Mouse (Mus musculus) heart, adult 2 months (tissue): ENCODE measurements at regions not wholly inside any gene's neighbourhood (a gene's known extent, or its start where the extent isn't known, plus 50 kb on each side); places are given as distances from the start of the nearest gene placed in this dataset.

Source experiments
- DNase-seq, 2 experiments: peaks; one replicate each; pipeline ENCODE4 v3.0.0; 2021
- H3K27ac ChIP-seq: fragments of 200-600 bp; 2 replicates; pipeline ENCODE4 v1.8.1; 2022
- H3K27me3 ChIP-seq: fragments of 200-500 bp; 2 replicates; pipeline ENCODE4 v1.6.1; 2012; ENCODE audit warnings: mild to moderate bottlenecking, low read length, inconsistent platforms, mixed read lengths; ENCODE audit not compliant: control insufficient read depth, insufficient read depth
- H3K36me3 ChIP-seq: fragments of 200-500 bp; 2 replicates; pipeline ENCODE4 v1.6.1; 2012; ENCODE audit warnings: low read length, inconsistent platforms; ENCODE audit not compliant: control insufficient read depth, insufficient read depth
- H3K4me1 ChIP-seq: fragments of 200-500 bp; 2 replicates; pipeline ENCODE4 v1.6.1; 2011; ENCODE audit warnings: low read length; ENCODE audit not compliant: control insufficient read depth, insufficient read depth
- H3K4me3 ChIP-seq: fragments of 200-600 bp; 2 replicates; pipeline ENCODE4 v1.8.1; 2022
- H3K79me2 ChIP-seq: fragments of 200-500 bp; replicated peaks from 2 replicates; pipeline ENCODE4 v1.6.1; 2012; ENCODE audit warnings: mild to moderate bottlenecking, inconsistent platforms, low read length, moderate library complexity, mixed read lengths; ENCODE audit not compliant: control insufficient read depth, insufficient read depth
- H3K9ac ChIP-seq: fragments of 200-500 bp; 2 replicates; pipeline ENCODE4 v1.6.1; 2012; ENCODE audit warnings: low read depth, mild to moderate bottlenecking, control low read depth, inconsistent platforms, low read length, mixed read lengths
- CTCF ChIP-seq: fragments of 200-600 bp; IDR thresholded peaks from 2 replicates; pipeline ENCODE4 v1.8.1; 2022; ENCODE audit warnings: antibody characterized with exemption, mild to moderate bottlenecking, moderate library complexity
- EP300 ChIP-seq: fragments of 200-500 bp; IDR thresholded peaks from 2 replicates; pipeline ENCODE4 v1.6.1; 2011; ENCODE audit warnings: low read depth, low read length, control low read depth; ENCODE audit not compliant: insufficient read depth
- POLR2A ChIP-seq: fragments of 200-500 bp; IDR thresholded peaks from 2 replicates; pipeline ENCODE4 v1.6.1; 2011; ENCODE audit warnings: mild to moderate bottlenecking, low read depth, low read length, control low read depth; ENCODE audit not compliant: insufficient read depth
- WGBS: fragments of 180-500 bp; shearing (Covaris S2); methylation state at CpG from one replicate; pipeline ENCODE4 v1.1.7; 2018; 5-methylcytosine and 5-hydroxymethylcytosine counted together
- intact Hi-C: fragments of 180-260 bp; cut with DNase I; formaldehyde crosslinking; loops from one replicate; pipeline ENCODE4 v1.15.1; 2025

DNA sequence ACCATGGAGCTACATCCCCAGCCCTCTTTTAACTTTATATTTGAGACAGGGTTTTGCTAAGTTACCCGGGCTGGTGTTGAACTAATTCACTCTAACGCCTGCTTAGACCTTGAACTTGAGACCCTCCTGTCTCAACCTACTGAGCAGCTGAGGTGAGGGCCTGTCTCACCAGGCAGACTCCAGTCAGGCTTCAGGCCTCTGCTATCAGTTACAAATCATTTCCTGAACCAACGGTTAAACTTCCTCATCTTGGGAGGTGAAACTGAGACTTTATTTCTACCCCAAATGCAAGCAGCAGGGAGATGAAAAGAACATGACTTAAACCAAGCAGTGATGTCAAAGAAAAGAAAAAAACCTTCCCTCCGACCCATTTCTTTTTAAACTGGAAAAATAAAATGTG, 183.5 kb downstream of the Sox4 start:
- intact Hi-C loops: loop anchor here (5.0 kb wide), 1 partner anchor 182 kb away; the partner anchor contains the start of gene Sox4
- H3K79me2 ChIP-seq: no peaks in the 10 kb centered on the region

DNA sequence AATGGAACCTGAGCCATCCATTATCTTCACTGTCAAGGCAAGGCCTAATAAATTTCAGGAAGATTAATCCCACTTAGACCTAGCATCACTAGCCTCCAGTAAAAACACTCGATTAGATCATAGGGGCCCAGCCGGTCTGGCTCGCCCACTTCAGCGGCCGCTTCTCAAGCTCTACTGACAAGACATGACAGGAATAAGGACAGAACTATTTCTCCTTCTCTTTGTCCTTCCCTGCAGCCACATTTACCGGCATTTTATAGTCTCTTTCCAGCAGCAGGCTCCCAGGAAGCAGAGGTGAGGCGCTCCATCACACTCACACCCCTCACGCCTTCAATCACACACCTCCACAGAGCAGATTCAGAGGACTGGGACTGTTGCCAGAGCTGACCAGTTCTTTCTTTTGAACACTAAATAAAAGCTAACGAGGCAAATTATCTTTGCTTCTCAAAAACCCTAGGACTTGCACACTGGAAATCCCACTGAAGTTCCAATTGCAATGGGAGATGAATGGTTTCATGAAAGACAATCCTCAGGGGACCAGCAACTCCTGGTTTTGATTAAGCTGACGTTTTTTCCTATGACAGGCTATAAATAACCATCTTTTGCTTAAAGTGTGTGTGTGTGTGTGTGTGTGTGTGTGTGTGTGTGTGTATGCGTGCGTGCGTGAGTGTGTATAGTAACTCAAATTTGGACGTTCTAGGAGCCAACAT, 184.6 kb downstream of the Sox4 start:
- H3K27me3 ChIP-seq: no peaks in the 10 kb centered on the region
- no peak for DNase-seq
- peaks cover 6% of the 10 kb centered on the region for H3K4me1 ChIP-seq
- intact Hi-C loops: no loop called here
- H3K9ac ChIP-seq: no peak overlapping the region
- peaks cover 2% of the 10 kb centered on the region; the same call in 1 of the 2 replicates for H3K36me3 ChIP-seq
- H3K4me3 ChIP-seq: no peak overlapping the region
- no peak for TF ChIP-seq POLR2A
- TF ChIP-seq EP300: no peak
- no peak for TF ChIP-seq CTCF
- no peak overlapping the region for H3K27ac ChIP-seq
- WGBS: 68% methylated on average over 14 of the region's 14 CpGs
- H3K79me2 ChIP-seq: no peaks in the 10 kb centered on the region

More for the DNA sequence above, 183.5 kb downstream of the Sox4 start:
- Histone ChIP-seq H3K27me3 (no peaks in the 10 kb centered on the region), H3K36me3 (peaks cover 2% of the 10 kb centered on the region; the same call in 1 of the 2 replicates), H3K4me3 (no peak overlapping the region), H3K9ac (no peak overlapping the region), H3K4me1 (peaks cover 6% of the 10 kb centered on the region), H3K27ac (peak overlapping the region; percentile 31; the same call in 1 of the 2 replicates)
- 60% methylated on average over 4 of the region's 4 CpGs for WGBS
- no peak for DNase-seq
- TF ChIP-seq POLR2A (no peak), EP300 (no peak), CTCF (no peak)

DNA sequence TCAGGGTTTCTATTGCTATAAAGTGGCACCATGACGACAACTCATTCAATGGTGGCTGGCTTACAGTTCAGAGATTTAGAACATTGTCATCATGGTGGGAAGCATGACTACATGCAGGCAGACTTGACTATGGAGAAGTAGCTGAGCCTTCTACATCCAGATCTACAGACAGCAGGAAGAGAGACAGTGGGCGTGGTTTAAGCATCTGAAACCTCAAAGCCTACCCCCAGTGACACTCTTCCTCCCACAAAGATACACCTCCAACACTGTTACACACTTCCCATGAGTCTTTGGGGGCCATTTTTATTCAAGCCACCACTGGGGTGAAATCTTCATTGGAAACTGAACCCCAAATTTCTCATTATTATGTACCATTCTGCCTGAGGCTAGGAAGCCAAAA, 191.0 kb downstream of the Sox4 start:
- TF ChIP-seq POLR2A (no peak), EP300 (no peak), CTCF (no peak)
- DNase-seq: no peak
- Histone ChIP-seq H3K79me2 (no peaks in the 10 kb centered on the region), H3K4me3 (no peak overlapping the region), H3K4me1 (peaks cover 4% of the 10 kb centered on the region; the same call in 1 of the 2 replicates), H3K27ac (no peak overlapping the region), H3K27me3 (no peaks in the 10 kb centered on the region), H3K9ac (no peak overlapping the region), H3K36me3 (peaks cover 3% of the 10 kb centered on the region; the same call in 1 of the 2 replicates)
- 98% methylated on average over 2 of the region's 2 CpGs for WGBS
- intact Hi-C loops: no loop called here

DNA sequence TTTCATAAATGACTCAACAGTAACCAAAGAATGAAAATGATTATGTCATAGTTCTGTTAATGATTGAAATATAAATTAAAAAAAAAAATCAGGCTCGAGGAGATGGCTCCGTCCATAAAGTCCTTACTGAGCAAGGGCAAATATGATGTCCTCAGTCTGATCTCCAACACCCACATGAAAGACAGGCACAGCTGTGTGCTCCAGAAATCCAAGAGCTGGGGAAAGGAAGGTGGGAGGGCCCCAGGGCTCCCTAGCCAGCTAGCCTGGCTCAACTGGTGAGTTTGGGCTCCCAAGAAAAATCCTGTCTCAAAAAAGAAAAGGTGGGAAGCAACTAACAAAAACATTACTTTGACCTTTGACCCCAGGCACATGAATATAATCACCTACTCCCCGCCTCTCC, 194.5 kb downstream of the Sox4 start:
- Histone ChIP-seq H3K4me3 (no peak overlapping the region), H3K36me3 (peaks cover 11% of the 10 kb centered on the region), H3K4me1 (peaks cover 8% of the 10 kb centered on the region), H3K27ac (peak overlapping the region; percentile 90), H3K79me2 (no peaks in the 10 kb centered on the region), H3K27me3 (no peaks in the 10 kb centered on the region), H3K9ac (no peak overlapping the region)
- WGBS: 49% methylated on average over 3 of the region's 3 CpGs
- peak in 1 of 2 experiments; percentile 21 for DNase-seq
- TF ChIP-seq POLR2A (no peak), EP300 (no peak), CTCF (no peak)
- intact Hi-C loops: loop anchor here (2.0 to 10.0 kb wide), 5 partner anchors 126 to 342 kb away; no protein-coding TSS in a partner anchor

DNA sequence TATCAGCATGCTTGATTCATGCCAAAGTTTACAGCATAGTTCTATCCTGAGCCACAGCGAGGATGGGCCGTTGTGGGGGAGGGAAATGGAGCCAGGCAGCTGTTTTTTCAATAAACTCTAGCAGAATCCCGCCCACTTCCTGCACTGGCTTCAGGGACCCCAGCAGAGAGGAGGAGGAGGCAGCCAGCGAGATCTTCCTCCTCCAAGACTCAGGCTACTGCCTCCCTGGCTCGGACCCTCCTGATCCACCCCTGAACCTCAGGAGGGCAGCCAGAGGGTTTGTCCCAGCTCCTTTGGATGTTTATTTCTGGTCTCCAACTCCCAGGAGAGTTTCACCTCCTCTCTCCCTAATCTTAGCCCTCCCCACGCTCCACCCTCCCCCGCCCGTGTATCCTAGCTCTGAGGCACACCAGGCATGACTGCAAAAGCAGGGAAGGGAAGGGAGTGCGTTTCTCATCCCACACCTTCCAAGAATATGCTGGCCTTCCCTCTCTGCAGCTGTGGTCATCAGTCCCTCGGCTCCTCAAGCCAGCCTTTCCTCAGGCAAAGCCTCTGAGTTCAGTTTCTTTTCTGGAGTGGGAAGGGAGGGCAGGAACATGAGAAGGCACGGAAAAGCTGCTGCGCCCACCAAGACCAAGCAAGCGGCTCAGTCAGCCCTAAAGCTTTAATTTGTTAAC, 195.5 kb downstream of the Sox4 start:
- peak; percentile 84 to 91 for DNase-seq
- intact Hi-C loops: loop anchor here (1.0 to 10.0 kb wide), 8 partner anchors 33 to 341 kb away; no protein-coding TSS in a partner anchor
- WGBS: 3% methylated on average over 13 of the region's 13 CpGs
- peak overlapping the region; percentile 29 for H3K9ac ChIP-seq
- peaks cover 8% of the 10 kb centered on the region for H3K4me1 ChIP-seq
- H3K79me2 ChIP-seq: no peaks in the 10 kb centered on the region
- TF ChIP-seq EP300: peak; percentile 55
- peak; percentile 55 for TF ChIP-seq POLR2A
- no peak for TF ChIP-seq CTCF
- no peaks in the 10 kb centered on the region for H3K27me3 ChIP-seq
- peak overlapping the region; percentile 90 for H3K27ac ChIP-seq
- H3K4me3 ChIP-seq: peak overlapping the region; percentile 34
- H3K36me3 ChIP-seq: peaks cover 12% of the 10 kb centered on the region
